Mouse (Mus musculus) lung, embryonic 14.5 days (tissue): ENCODE measurements around the gene Sap30. TPM values are rescaled to one million over a fixed set of nuclear protein-coding genes. Genes with fewer than 3 reads are reported as not detected.
A peak's percentile ranks its signal among the peaks of the same experiment; 100 is the strongest.

Source experiments
- ATAC-seq: fragments of 200-750 bp; cut with Nextera tagmentation; 2 replicates; pipeline ENCODE4 v1.8.0; 2017; ENCODE audit warnings: mild to moderate bottlenecking, moderate TSS enrichment, moderate library complexity; ENCODE audit not compliant: insufficient read depth
- DNase-seq: peaks from one replicate; pipeline ENCODE4 v3.0.0-alpha.2; 2015
- H3K27ac ChIP-seq: fragments of 300-500 bp; sonication (generic); 2 replicates; pipeline ENCODE4 v1.5.1; 2014; ENCODE audit warnings: low read depth, mild to moderate bottlenecking, moderate library complexity
- H3K27me3 ChIP-seq: fragments of 300-500 bp; sonication (generic); 2 replicates; pipeline ENCODE4 v1.6.1; 2014; ENCODE audit warnings: low read length, control low read depth; ENCODE audit not compliant: insufficient read depth
- H3K36me3 ChIP-seq: fragments of 300-500 bp; sonication (generic); 2 replicates; pipeline ENCODE4 v1.6.1; 2014; ENCODE audit warnings: control low read depth; ENCODE audit not compliant: insufficient read depth
- H3K4me1 ChIP-seq: fragments of 300-500 bp; sonication (generic); 2 replicates; pipeline ENCODE4 v1.6.1; 2014; ENCODE audit warnings: antibody characterized with exemption, control low read depth; ENCODE audit not compliant: insufficient read depth
- H3K4me2 ChIP-seq: fragments of 300-500 bp; sonication (generic); 2 replicates; pipeline ENCODE4 v1.6.1; 2014; ENCODE audit warnings: mild to moderate bottlenecking
- H3K4me3 ChIP-seq: fragments of 300-500 bp; sonication (generic); 2 replicates; pipeline ENCODE4 v1.5.1; 2014; ENCODE audit warnings: low read depth, low read length
- H3K9ac ChIP-seq: fragments of 300-500 bp; sonication (generic); 2 replicates; pipeline ENCODE4 v1.6.1; 2014
- H3K9me3 ChIP-seq: fragments of 300-500 bp; sonication (generic); 2 replicates; pipeline ENCODE4 v1.6.1; 2016; ENCODE audit warnings: low read depth, low read length, control low read depth
- CTCF ChIP-seq: IDR thresholded peaks from 2 replicates; pipeline ENCODE4 v1.5.1; 2016; ENCODE audit warnings: antibody characterized with exemption, low read depth
- WGBS: fragments of 180-500 bp; shearing (Covaris S2); extraction: QIAGEN DNeasy Blood & Tissue Kit; methylation state at CpG from one replicate; pipeline ENCODE4 v1.1.7; 2014; 5-methylcytosine and 5-hydroxymethylcytosine counted together
- polyA plus RNA-seq: library from polyadenylated mRNA; unstranded; fragments of >200 nt; fragmentation: Nextera tagmentation; extraction: Ambion mirVana; gene quantifications from 2 replicates; pipeline ENCODE4 v1.2.1, GENCODE M21; 2014

The Sap30 gene
- polyA plus RNA-seq, 1 experiment from 2014 or later: 47.4 TPM

- Histone ChIP-seq H3K4me1 (peaks cover 3% of the 10 kb centered on the region; the same call in 1 of the 2 replicates), H3K9ac (peak overlapping the region; percentile 4; the same call in 1 of the 2 replicates), H3K4me2 (peak overlapping the region; percentile 42), H3K36me3 (no peaks in the 10 kb centered on the region), H3K27me3 (no peaks in the 10 kb centered on the region), H3K4me3 (peak overlapping the region; percentile 9; the same call in 1 of the 2 replicates), H3K27ac (peak overlapping the region; percentile 81), H3K9me3 (no peaks in the 10 kb centered on the region)
- 33% methylated on average over 17 of the region's 17 CpGs for WGBS
- DNase-seq (peak; percentile 75), ATAC-seq (peak; percentile 78; the same call in 1 of the 2 replicates)
- no peak for TF ChIP-seq CTCF
These were observed 11.3 kb upstream of the Sap30 start for GRCm38 (mm10) chr8:57498847-57499511.

- 49% methylated on average over 8 of the region's 8 CpGs for WGBS
- H3K4me1 ChIP-seq: peaks cover 3% of the 10 kb centered on the region; the same call in 1 of the 2 replicates
- H3K27me3 ChIP-seq: no peaks in the 10 kb centered on the region
- H3K4me3 ChIP-seq: 0 out of 2 replicates have a peak overlapping the region, but pooled peaks have one; percentile 9
- H3K27ac ChIP-seq: peak overlapping the region; percentile 81
- H3K4me2 ChIP-seq: peak overlapping the region; percentile 42
- H3K36me3 ChIP-seq: no peaks in the 10 kb centered on the region
- no peak for DNase-seq
- H3K9ac ChIP-seq: peak overlapping the region; percentile 4; the same call in 1 of the 2 replicates
- TF ChIP-seq CTCF: no peak
- no peaks in the 10 kb centered on the region for H3K9me3 ChIP-seq
- no peak for ATAC-seq
These were observed 10.8 kb upstream of the Sap30 start for GRCm38 (mm10) chr8:57498494-57498846.

- no peak overlapping the region for H3K9ac ChIP-seq
- H3K4me2 ChIP-seq: no peak overlapping the region
- no peak overlapping the region for H3K4me3 ChIP-seq
- 87% methylated on average over 4 of the region's 4 CpGs for WGBS
- no peaks in the 10 kb centered on the region; the same call in 1 of the 2 replicates for H3K4me1 ChIP-seq
- no peaks in the 10 kb centered on the region for H3K36me3 ChIP-seq
- no peak for DNase-seq
- H3K27me3 ChIP-seq: no peaks in the 10 kb centered on the region
- no peak overlapping the region for H3K27ac ChIP-seq
- ATAC-seq: no peak
- TF ChIP-seq CTCF: no peak
- no peaks in the 10 kb centered on the region for H3K9me3 ChIP-seq
These were observed 4.2 kb upstream of the Sap30 start for GRCm38 (mm10) chr8:57491873-57492272.

- Histone ChIP-seq H3K4me1 (peaks cover 2% of the 10 kb centered on the region; the same call in 1 of the 2 replicates), H3K9me3 (no peaks in the 10 kb centered on the region), H3K9ac (no peak overlapping the region), H3K27me3 (no peaks in the 10 kb centered on the region), H3K36me3 (no peaks in the 10 kb centered on the region), H3K4me2 (no peak overlapping the region), H3K4me3 (no peak overlapping the region), H3K27ac (no peak overlapping the region)
- TF ChIP-seq CTCF: no peak
- DNase-seq: no peak
- no peak for ATAC-seq
These were observed 2.2 kb upstream of the Sap30 start for GRCm38 (mm10) chr8:57489896-57490295.

- ATAC-seq (no peak), DNase-seq (no peak)
- H3K27ac ChIP-seq: no peak overlapping the region
These were observed 1.7 kb upstream of the Sap30 start for GRCm38 (mm10) chr8:57489366-57489765.

GRCm38 (mm10) chr8:57488312-57488765, 679 bp upstream of the Sap30 start:
- under 1% methylated on average over 25 of the region's 25 CpGs for WGBS

More at GRCm38 (mm10) chr8:57489366-57489765, 1.7 kb upstream of the Sap30 start:
- no peak overlapping the region for H3K9ac ChIP-seq
- H3K4me2 ChIP-seq: no peak overlapping the region
- no peaks in the 10 kb centered on the region for H3K36me3 ChIP-seq
- no peak for TF ChIP-seq CTCF
- H3K9me3 ChIP-seq: no peaks in the 10 kb centered on the region
- H3K4me1 ChIP-seq: peaks cover 2% of the 10 kb centered on the region; the same call in 1 of the 2 replicates
- WGBS: 97% methylated on average over 1 of the region's 1 CpGs
- no peak overlapping the region for H3K4me3 ChIP-seq
- H3K27me3 ChIP-seq: no peaks in the 10 kb centered on the region

GRCm38 (mm10) chr8:57486491-57487440, 894 bp downstream of the Sap30 start:
- Histone ChIP-seq H3K9ac (peak overlapping the region; percentile 87), H3K4me3 (peak overlapping the region; percentile 87), H3K4me1 (peaks cover 2% of the 10 kb centered on the region; the same call in 1 of the 2 replicates), H3K9me3 (no peaks in the 10 kb centered on the region), H3K27me3 (no peaks in the 10 kb centered on the region), H3K4me2 (peak overlapping the region; percentile 78), H3K27ac (peak overlapping the region; percentile 93), H3K36me3 (peaks cover 13% of the 10 kb centered on the region)
- DNase-seq: peak; percentile 69
- peak; percentile 63 for ATAC-seq
- TF ChIP-seq CTCF: no peak
- WGBS: under 1% methylated on average over 54 of the region's 54 CpGs

More at GRCm38 (mm10) chr8:57488312-57488765, 679 bp upstream of the Sap30 start:
- Histone ChIP-seq H3K4me2 (peak overlapping the region; percentile 78), H3K9ac (peak overlapping the region; percentile 57), H3K27ac (peak overlapping the region; percentile 93), H3K4me1 (peaks cover 2% of the 10 kb centered on the region; the same call in 1 of the 2 replicates), H3K27me3 (no peaks in the 10 kb centered on the region), H3K36me3 (peaks cover 3% of the 10 kb centered on the region; the same call in 1 of the 2 replicates), H3K4me3 (peak overlapping the region; percentile 87), H3K9me3 (no peaks in the 10 kb centered on the region)
- ATAC-seq (peak; percentile 36), DNase-seq (peak; percentile 73)
- TF ChIP-seq CTCF: no peak
